Mouse (Mus musculus) urinary bladder, postnatal 10 days (tissue): ENCODE data around the gene Gm6034.
"Not testable (repeated sequence)": the region's sequence is repeated elsewhere in the genome, so short reads cannot be mapped to it uniquely, and the experiment has no call there.

Experiments used
- DNase-seq: peaks from one replicate; pipeline ENCODE4 v3.0.0; 2022; ENCODE audit warnings: low spot score

The Gm6034 gene

GRCm38 (mm10) chr17:36022922-36023321, 19.8 kb upstream of the Gm6034 start:
- no peak for DNase-seq

- no peak for DNase-seq
Measured at GRCm38 (mm10) chr17:36023710-36024654, 18.8 kb upstream of the Gm6034 start.

GRCm38 (mm10) chr17:36025197-36025596, 17.6 kb upstream of the Gm6034 start:
- DNase-seq = no peak

DNA sequence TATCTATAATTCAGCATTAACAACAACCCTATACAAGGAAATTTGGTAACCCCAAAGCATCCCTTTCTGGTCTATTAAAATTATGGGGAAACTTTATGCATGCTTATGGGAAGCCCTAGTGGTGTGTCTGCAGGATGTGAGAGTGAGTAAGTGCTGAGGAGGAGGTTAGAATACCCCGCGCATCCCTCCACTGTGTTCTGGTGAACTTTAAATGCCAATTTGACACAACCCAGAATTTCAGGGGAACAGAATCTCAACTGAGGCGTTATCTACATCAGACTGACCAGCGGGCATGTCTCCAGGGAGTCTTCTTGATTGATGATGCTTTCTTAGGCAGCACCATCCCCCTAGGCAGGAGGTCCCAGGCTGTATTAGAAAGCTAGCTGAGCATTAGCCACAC, 16.9 kb upstream of the Gm6034 start:
- DNase-seq = no peak

DNA sequence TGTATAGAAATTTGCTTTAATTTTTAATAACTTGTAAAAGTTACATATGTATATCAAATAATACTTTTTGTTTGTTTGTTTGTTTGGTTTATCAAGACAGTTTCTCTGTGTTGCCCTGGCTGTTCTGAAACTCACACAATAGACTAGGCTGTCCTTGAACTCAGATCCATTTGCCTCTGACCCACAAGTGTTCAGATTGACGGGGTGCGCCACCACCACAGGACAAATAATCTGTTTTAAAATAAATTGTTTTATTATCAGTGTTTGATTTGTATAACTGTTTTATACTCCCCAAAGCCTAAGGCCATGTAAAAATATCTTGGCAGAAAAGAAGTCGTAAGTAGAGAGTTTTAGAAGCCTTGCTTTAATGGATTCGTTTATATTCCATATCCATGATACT, 15.1 kb upstream of the Gm6034 start:
- DNase-seq = no peak

GRCm38 (mm10) chr17:36028879-36029619, 13.7 kb upstream of the Gm6034 start:
- DNase-seq = no peak

DNA sequence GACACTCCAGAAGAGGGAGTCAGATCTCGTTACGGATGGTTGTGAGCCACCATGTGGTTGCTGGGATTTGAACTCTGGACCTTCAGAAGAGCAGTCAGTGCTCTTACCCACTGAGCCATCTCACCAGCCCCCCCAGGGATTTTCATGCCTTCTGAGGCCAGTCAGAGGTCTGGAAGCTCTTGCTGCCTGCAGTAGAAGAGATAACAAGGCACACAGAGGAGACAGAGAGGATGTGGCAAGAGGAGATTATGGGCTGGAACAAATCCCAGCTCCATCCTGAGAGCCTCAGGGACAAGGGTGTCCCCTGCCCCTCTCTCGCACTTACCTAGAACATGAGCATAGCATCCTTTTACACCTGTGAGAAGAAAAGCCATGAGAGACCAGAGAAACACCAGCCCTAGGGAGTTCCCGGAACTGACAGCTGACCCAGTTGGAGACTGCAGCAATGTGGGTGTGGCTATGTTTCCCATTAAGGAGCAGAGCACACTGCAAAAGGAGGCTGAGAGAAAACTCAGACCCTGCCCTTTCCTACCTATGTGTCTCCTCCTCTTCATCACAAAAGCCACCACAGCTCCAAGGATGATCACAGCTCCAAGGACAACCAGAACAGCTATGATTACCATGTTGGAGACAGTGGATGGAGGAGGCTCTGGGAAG, 12.6 kb upstream of the Gm6034 start:
- DNase-seq = not testable (repeated sequence)

- DNase-seq = not testable (repeated sequence)
Measured at GRCm38 (mm10) chr17:36030703-36031582, 11.8 kb upstream of the Gm6034 start.

DNA sequence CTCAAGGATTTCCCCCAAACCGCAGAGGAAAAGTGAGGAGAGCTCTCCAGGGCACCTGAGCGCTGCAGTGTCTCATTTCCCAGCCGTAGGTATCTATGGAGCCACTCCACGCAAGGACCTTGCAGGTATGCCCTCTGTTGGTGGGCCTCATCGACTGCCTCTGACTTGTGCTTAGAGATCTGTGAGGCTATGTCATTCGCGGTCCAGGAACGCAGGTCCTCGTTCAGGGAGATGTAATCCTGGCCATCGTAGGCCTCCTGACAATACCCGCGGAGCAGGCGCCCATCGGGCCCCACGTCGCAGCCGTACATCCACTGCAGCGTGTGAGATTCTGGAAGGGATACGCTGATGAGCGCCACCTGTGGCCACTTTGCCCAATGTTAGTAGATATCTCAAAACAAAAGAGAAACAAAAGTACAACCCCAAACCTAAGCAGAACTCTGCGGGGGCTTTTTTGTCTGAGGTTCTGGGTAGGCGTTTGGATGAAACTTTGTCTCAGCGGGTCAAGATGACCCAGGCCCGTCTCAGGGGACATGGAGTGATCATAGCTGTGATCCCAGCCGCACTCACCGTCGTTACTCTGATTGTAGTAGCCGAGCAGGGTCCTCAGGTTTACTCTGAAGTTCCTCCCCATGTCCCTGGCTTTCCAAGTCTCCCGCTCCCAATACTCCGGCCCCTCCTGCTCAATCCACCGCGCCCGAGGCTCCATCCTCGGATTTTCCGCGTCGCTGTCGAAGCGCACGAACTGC, 11.0 kb upstream of the Gm6034 start:
- not testable (repeated sequence) for DNase-seq

GRCm38 (mm10) chr17:36032351-36032875, 10.3 kb upstream of the Gm6034 start, which contains the start of gene H2-T23:
Gene H2-T23 (minus strand): TSS chr17:36032855.
- not testable (repeated sequence) for DNase-seq

- DNase-seq = not testable (repeated sequence)
Measured at GRCm38 (mm10) chr17:36034524-36034923, 8.2 kb upstream of the Gm6034 start.

- DNase-seq = not testable (repeated sequence)
Measured at GRCm38 (mm10) chr17:36035010-36035638, 7.6 kb upstream of the Gm6034 start.

GRCm38 (mm10) chr17:36036126-36036525, 6.6 kb upstream of the Gm6034 start:
- DNase-seq = not testable (repeated sequence)

DNA sequence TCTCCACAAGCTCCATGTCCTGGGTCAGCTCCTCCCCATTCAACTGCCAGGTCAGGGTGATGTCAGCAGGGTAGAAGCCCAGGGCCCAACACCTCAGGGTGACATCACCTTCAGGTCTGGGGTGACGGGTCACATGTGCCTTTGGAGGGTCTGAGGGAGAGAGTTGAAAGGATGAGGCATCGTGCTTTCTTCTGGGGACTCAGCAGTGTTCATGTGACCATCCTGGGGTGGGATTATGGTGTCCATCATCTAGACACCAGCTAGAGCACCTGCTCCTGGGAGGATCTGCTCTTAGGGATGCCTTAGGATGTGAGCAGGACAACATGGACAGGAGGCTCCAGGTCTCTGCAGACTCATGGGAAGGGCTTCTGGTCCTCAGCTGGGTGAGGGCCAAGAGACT, 2.2 kb upstream of the Gm6034 start:
- not testable (repeated sequence) for DNase-seq

DNA sequence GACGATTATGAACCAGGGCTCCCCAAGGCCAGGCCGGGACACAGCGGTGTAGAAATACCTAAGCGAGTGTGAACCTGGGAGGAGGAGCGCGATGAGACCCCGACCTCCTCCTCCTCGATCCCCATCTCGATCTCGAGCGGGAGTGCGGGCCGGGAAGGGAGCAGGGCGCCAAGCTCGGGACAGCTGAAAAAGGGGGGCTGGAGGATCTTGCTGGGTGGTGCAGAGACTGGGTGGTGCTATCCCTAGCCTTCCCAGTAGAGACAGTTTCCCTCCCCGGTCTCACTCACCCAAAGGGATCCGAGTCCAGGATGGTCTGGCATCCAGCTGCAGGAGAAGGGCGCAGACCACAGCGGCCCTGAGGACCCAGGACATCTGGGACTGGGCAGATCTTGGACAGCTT, 706 bp upstream of the Gm6034 start:
- not testable (repeated sequence) for DNase-seq

DNA sequence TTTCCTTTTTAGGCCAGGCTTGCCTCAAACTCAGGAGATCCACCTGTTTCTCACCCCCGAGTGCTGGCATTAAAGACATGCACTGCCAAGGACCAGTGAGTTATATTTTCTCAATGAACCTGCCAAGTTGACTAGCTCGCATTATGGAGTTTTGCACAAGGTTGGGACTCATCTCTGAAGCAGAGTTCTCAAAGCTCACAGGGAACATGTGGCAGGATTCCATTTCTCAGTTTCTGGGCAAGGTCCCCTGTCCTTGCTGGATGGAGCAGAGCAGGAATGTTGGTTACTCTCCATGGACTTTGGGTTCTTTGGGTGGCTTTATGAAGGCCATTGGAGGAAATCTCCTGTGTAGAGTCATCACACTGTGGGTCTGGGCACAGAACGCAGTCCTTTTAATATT, 525 bp downstream of the Gm6034 start:
- DNase-seq = no peak

DNA sequence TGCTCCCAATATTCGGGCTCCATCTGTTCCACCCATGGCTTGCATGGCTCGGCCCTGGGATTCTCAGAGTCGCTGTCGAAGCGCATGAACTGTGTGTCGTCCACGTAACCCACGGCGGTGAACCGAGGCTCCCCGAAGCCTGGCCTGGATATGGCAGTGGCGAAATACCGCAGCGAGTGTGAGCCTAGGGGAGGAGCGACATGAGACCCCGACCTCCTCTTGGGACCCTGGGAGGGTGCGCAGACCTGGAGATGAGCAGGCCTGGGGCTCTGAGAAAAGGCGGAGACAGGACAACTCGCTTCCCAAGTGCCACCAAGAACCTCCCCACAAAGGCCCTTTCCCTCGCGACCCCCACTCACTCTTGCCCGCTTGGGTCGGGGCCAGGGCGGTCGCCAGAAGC, 15.2 kb downstream of the Gm6034 start:
- DNase-seq = not testable (repeated sequence)

DNA sequence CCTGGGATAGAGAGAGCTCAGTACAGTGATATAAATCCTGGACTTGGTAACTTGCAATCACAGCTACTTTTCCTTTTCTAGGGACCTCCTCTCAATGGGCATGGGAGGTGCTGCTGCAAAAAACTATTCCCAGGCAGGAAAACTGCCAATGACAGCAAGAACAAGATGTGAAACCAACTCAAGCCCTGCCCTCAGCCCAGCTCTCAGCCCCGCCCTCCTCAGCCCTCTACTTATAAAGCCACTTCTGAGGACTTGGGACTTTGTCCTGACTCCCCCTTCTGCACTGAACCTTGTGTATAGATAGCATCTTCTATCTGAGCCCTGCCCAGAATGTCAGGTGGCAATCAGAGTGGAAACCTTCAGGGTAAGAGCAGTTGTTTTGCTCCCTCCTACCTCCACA, 15.6 kb downstream of the Gm6034 start, which contains the start of gene Gm11127:
Gm11127 (minus strand) TSS at position 10 of the 400 bp plus-strand sequence.
- not testable (repeated sequence) for DNase-seq

DNA sequence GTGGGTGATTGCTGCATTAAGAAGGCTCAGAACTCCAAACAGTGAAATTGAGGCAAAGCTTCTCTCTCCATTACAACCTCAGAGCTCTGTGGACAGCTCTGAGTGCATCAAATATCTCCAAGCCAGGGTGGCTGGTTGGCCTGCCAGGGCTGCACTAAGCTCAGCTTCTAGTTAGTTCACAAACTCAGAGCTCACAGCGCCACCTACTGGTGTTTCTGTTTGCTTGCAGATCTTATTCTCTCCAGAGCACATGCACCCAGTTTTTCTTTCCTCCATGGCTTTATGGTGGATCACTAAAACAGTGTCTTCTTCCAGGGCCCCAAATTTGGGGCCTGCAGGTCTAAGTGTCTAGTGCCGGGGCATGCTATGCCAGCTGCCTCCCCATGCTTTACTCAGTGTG, 18.1 kb downstream of the Gm6034 start:
- DNase-seq = peak; percentile 67

DNA sequence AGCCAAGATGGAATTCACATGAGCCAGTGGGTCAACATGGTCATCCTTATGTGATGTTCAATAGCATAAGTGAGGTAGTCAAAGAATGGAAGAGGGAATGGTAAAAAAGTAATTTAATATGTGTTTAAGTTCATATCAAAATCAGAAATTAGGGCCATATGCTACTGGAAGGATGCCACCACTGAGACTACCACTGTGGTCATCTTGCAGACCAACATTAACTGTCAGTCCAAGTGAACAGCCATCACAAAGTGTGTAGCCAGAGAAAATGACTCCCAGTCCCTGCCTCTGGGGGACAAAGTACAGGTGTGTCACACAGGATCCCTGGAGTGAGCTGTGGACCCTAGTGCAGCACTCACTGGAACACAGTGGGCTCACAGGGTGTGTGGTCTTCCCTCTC, 39.1 kb downstream of the Gm6034 start:
- DNase-seq = not testable (repeated sequence)
